Mouse (Mus musculus): Measurements from ENCODE around the gene Ksr1.

DNA sequence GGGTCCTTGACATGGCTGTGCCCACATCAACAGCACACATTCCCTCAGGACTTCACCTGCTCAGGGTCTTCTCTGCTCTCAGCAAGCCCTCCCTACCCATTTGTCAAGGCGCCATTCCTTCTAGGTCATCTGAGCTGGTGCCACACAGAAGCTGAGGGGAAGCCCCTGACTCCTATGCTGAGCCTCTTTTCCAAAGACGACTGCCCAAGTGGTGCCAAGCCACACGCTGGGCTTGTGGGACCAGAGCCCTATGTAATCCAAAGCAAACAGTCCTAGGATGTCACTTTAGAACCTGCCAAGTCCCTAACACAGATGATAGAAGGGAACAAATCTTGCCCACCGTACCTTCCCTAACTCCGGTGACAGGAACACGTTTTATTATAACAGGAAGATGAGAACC lies 87.6 kb downstream of the Ksr1 start:
- no peak for TF ChIP-seq EP300 (IDR thresholded peaks at IDR 0.05; ENCODE audit: low read depth)
- no peak for TF ChIP-seq CTCF (IDR thresholded peaks at IDR 0.05; ENCODE audit: low read depth)

Measured in liver, postnatal 0 days (tissue).